Mouse (Mus musculus) midbrain, embryonic 16.5 days (tissue): Measurements from ENCODE around the gene Nr1d1. TPM values are rescaled to one million over a fixed set of nuclear protein-coding genes. Genes with fewer than 3 reads are reported as not detected.

ENCODE experiments used
- ATAC-seq: fragments of 200-750 bp; cut with Nextera tagmentation; 2 replicates; pipeline ENCODE4 v1.8.0; 2017; ENCODE audit warnings: moderate TSS enrichment
- H3K27ac ChIP-seq: fragments of 300-500 bp; sonication (generic); 2 replicates; pipeline ENCODE4 v1.5.1; 2014; ENCODE audit warnings: mild to moderate bottlenecking, low read length, mixed read lengths
- H3K27me3 ChIP-seq: fragments of 300-500 bp; sonication (generic); 2 replicates; pipeline ENCODE4 v1.6.1; 2014; ENCODE audit warnings: low read depth, low read length, mixed read lengths; ENCODE audit not compliant: control insufficient read depth, insufficient read depth
- H3K36me3 ChIP-seq: fragments of 300-500 bp; sonication (generic); 2 replicates; pipeline ENCODE4 v1.6.1; 2014; ENCODE audit warnings: mild to moderate bottlenecking, low read length, moderate library complexity, mixed read lengths; ENCODE audit not compliant: control insufficient read depth, insufficient read depth
- H3K4me1 ChIP-seq: fragments of 300-500 bp; sonication (generic); 2 replicates; pipeline ENCODE4 v1.6.1; 2014; ENCODE audit warnings: mild to moderate bottlenecking, low read length, mixed read lengths; ENCODE audit not compliant: control insufficient read depth, insufficient read depth
- H3K4me2 ChIP-seq: fragments of 300-500 bp; sonication (generic); 2 replicates; pipeline ENCODE4 v1.6.1; 2014; ENCODE audit warnings: mild to moderate bottlenecking, low read length, mixed read lengths
- H3K4me3 ChIP-seq: fragments of 300-500 bp; sonication (generic); 2 replicates; pipeline ENCODE4 v1.5.1; 2014; ENCODE audit warnings: low read depth, mild to moderate bottlenecking, low read length, moderate library complexity, mixed read lengths
- H3K9ac ChIP-seq: fragments of 300-500 bp; sonication (generic); 2 replicates; pipeline ENCODE4 v1.6.1; 2014; ENCODE audit warnings: low read depth, low read length, mixed read lengths
- H3K9me3 ChIP-seq: fragments of 300-500 bp; sonication (generic); replicated peaks from 2 replicates; pipeline ENCODE4 v1.6.1; 2014; ENCODE audit warnings: mild to moderate bottlenecking, low read length, mixed read lengths; ENCODE audit not compliant: control insufficient read depth, poor library complexity, severe bottlenecking
- WGBS: fragments of 180-500 bp; shearing (Covaris S2); extraction: QIAGEN DNeasy Blood & Tissue Kit; methylation state at CpG from one replicate; pipeline ENCODE4 v1.1.7; 2014; 5-methylcytosine and 5-hydroxymethylcytosine counted together
- polyA plus RNA-seq: library from polyadenylated mRNA; unstranded; fragments of >200 nt; fragmentation: Nextera tagmentation; extraction: Ambion mirVana; gene quantifications from 2 replicates; pipeline ENCODE4 v1.2.1, GENCODE M21; 2015

The Nr1d1 gene
- polyA plus RNA-seq, result 3.5 and 5.2 TPM in 2 replicates

GRCm38 (mm10) chr11:98774582-98775347 lies at the start of gene Nr1d1:
TSS of gene Nr1d1 (minus strand) at chr11:98775333.
- Histone ChIP-seq H3K9me3 (no peaks in the 10 kb centered on the region), H3K36me3 (peaks cover 4% of the 10 kb centered on the region), H3K4me1 (peaks cover 38% of the 10 kb centered on the region), H3K9ac (peak within 1 kb of the TSS; percentile 59), H3K4me3 (peak within 1 kb of the TSS; percentile 43), H3K27me3 (no peaks in the 10 kb centered on the region), H3K27ac (peak within 1 kb of the TSS; percentile 72), H3K4me2 (peak within 1 kb of the TSS; percentile 96)
- peak; percentile 90 for ATAC-seq
- 1% methylated on average over 22 of the region's 22 CpGs for WGBS

- Histone ChIP-seq H3K27ac (no peak overlapping the region), H3K9me3 (no peaks in the 10 kb centered on the region), H3K27me3 (no peaks in the 10 kb centered on the region), H3K9ac (no peak overlapping the region), H3K4me2 (no peak overlapping the region), H3K36me3 (peaks cover 41% of the 10 kb centered on the region), H3K4me3 (no peak overlapping the region), H3K4me1 (no peaks in the 10 kb centered on the region)
- ATAC-seq, result no peak
- 96% methylated on average over 5 of the region's 5 CpGs for WGBS
Observed at GRCm38 (mm10) chr11:98820968-98821367, 45.8 kb upstream of the Nr1d1 start.

GRCm38 (mm10) chr11:98816706-98817239 lies 41.6 kb upstream of the Nr1d1 start:
- WGBS, result 100% methylated on average over 1 of the region's 1 CpGs

GRCm38 (mm10) chr11:98810686-98811085 lies 35.6 kb upstream of the Nr1d1 start:
- Histone ChIP-seq H3K27ac (peak overlapping the region; percentile 98; the same call in 1 of the 2 replicates), H3K27me3 (no peaks in the 10 kb centered on the region), H3K4me2 (peak overlapping the region; percentile 90), H3K4me3 (peak overlapping the region; percentile 75), H3K4me1 (peaks cover 24% of the 10 kb centered on the region), H3K9ac (peak overlapping the region; percentile 98), H3K36me3 (peaks cover 9% of the 10 kb centered on the region), H3K9me3 (no peaks in the 10 kb centered on the region)
- no peak for ATAC-seq
- WGBS, result 77% methylated on average over 7 of the region's 7 CpGs

More at GRCm38 (mm10) chr11:98816706-98817239, 41.6 kb upstream of the Nr1d1 start:
- H3K9me3 ChIP-seq, result no peaks in the 10 kb centered on the region
- no peak overlapping the region for H3K27ac ChIP-seq
- H3K9ac ChIP-seq, result no peak overlapping the region
- H3K27me3 ChIP-seq, result no peaks in the 10 kb centered on the region
- H3K4me1 ChIP-seq, result peaks cover 5% of the 10 kb centered on the region; the same call in 1 of the 2 replicates
- no peak overlapping the region for H3K4me3 ChIP-seq
- H3K4me2 ChIP-seq, result no peak overlapping the region
- no peak for ATAC-seq
- peaks cover 18% of the 10 kb centered on the region for H3K36me3 ChIP-seq

GRCm38 (mm10) chr11:98809457-98810290 lies 34.5 kb upstream of the Nr1d1 start:
- Histone ChIP-seq H3K27me3 (no peaks in the 10 kb centered on the region), H3K9me3 (no peaks in the 10 kb centered on the region), H3K27ac (peak overlapping the region; percentile 98), H3K9ac (peak overlapping the region; percentile 98), H3K4me2 (peak overlapping the region; percentile 90), H3K36me3 (peaks cover 18% of the 10 kb centered on the region), H3K4me1 (peaks cover 24% of the 10 kb centered on the region), H3K4me3 (peak overlapping the region; percentile 75)
- WGBS, result under 1% methylated on average over 81 of the region's 84 CpGs
- ATAC-seq, result peak; percentile 96

GRCm38 (mm10) chr11:98808417-98808816 lies 33.3 kb upstream of the Nr1d1 start:
- Histone ChIP-seq H3K27me3 (no peaks in the 10 kb centered on the region), H3K36me3 (peaks cover 29% of the 10 kb centered on the region), H3K4me1 (peaks cover 24% of the 10 kb centered on the region), H3K4me2 (no peak overlapping the region; the same call in 1 of the 2 replicates), H3K4me3 (no peak overlapping the region), H3K9ac (peak overlapping the region; percentile 30; the same call in 1 of the 2 replicates), H3K9me3 (no peaks in the 10 kb centered on the region), H3K27ac (peak overlapping the region; percentile 98)
- 83% methylated on average over 2 of the region's 2 CpGs for WGBS
- ATAC-seq, result no peak

- H3K4me3 ChIP-seq, result no peak within 1 kb of the TSS
- peaks cover 6% of the 10 kb centered on the region for H3K4me1 ChIP-seq
- no peaks in the 10 kb centered on the region for H3K9me3 ChIP-seq
- H3K27ac ChIP-seq, result no peak within 1 kb of the TSS
- ATAC-seq, result no peak
- 95% methylated on average over 5 of the region's 5 CpGs for WGBS
- H3K27me3 ChIP-seq, result no peaks in the 10 kb centered on the region
- peaks cover 45% of the 10 kb centered on the region for H3K36me3 ChIP-seq
- no peak within 1 kb of the TSS for H3K9ac ChIP-seq
- no peak within 1 kb of the TSS for H3K4me2 ChIP-seq
Observed at GRCm38 (mm10) chr11:98804605-98805004, 29.5 kb upstream of the Nr1d1 start, which contains the start of gene Casc3. TSS of gene Casc3 (plus strand) at chr11:98804905.

GRCm38 (mm10) chr11:98797909-98798308 lies 22.8 kb upstream of the Nr1d1 start:
- Histone ChIP-seq H3K36me3 (peaks cover 15% of the 10 kb centered on the region), H3K9me3 (no peaks in the 10 kb centered on the region), H3K4me1 (peaks cover 31% of the 10 kb centered on the region), H3K4me3 (peak overlapping the region; percentile 98), H3K9ac (peak overlapping the region; percentile 100), H3K4me2 (peak overlapping the region; percentile 94), H3K27ac (no peak overlapping the region), H3K27me3 (no peaks in the 10 kb centered on the region)
- 35% methylated on average over 4 of the region's 4 CpGs for WGBS
- ATAC-seq, result no peak
